Mouse (Mus musculus): ENCODE data around the gene Wdr38. TPM values are rescaled to one million over a fixed set of nuclear protein-coding genes. Genes with fewer than 3 reads are reported as not detected.
A peak's percentile ranks its signal among the peaks of the same experiment; 100 is the strongest.

Wdr38 gene
- polyA plus RNA-seq (2012; rRNA removed), result 0.13 TPM in 2 replicates

DNA sequence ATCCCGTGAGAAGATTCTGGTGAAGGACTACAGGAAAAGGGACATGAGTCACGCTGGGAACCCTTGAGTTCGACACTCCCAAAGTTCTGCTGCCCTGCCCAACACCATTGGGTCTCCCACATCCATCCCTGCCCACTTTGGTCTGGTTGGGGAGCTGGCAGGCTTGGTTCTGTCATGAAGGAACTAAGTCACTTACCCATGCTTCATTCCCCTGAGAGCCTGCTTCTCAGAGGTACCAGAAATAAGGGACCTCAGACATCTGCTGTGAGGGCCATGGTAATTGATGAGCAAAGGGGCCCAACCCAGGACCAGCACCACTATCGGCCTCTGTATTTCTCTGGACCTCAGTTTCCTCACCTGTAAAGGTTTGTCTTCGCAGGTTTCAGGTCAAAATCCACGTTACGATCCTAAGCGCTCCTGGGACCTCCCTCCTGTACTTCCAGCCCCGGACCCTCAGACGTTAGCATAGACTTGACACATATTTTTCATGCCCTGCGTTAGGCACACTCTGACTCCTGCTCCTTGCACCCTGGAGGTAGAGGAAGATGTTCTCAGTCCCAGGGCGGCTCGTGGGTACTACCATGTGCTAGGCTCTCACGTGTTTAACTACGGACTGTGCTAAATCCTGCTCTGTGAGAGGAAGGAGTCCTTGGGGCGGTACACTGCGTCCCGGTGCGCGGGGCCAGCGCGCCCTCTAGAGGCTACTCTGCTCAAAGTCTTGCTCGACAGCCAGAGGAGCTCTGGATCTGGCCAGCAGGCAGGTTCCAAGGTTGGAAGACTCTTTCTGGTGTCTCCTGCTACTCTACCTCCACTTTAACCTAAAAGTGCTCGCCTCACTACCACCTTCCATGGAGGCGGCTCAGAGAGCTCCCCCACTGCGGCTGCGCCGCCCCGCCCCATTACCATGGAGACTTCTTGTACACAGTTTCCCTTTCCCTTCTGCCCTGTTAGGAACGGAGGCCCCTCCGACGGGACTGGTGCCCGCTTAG lies at the start of gene Wdr38:
Gene Wdr38, plus strand, starts transcription at position 91 of the 989 bp plus-strand sequence.
- Histone ChIP-seq H3K27me3 (ENCODE audit: control insufficient read depth, insufficient read depth, low read length) (no peaks in the 10 kb centered on the region), H3K4me1 (ENCODE audit: control insufficient read depth, insufficient read depth, insufficient read length, low read length) (peaks cover 22% of the 10 kb centered on the region), H3K27ac (ENCODE audit: insufficient read depth, low read depth, low read length) (peak within 1 kb of the TSS; percentile 83), H3K4me3 (ENCODE audit: low read depth, low read length) (peak within 1 kb of the TSS; percentile 71), H3K36me3 (ENCODE audit: control insufficient read depth, insufficient read depth, low read length) (peaks cover 19% of the 10 kb centered on the region)
- TF ChIP-seq POLR2A (IDR thresholded peaks at IDR 0.05; ENCODE audit: low read depth, low read length), result no peak; the same call in 1 of the 2 replicates
- TF ChIP-seq CTCF (IDR thresholded peaks at IDR 0.05; ENCODE audit: extremely low read depth, insufficient read length, insufficient replicate concordance, low read depth, low read length), result peak; percentile 100
- WGBS, result 11% methylated on average over 33 of the region's 33 CpGs

- Histone ChIP-seq H3K27ac (ENCODE audit: insufficient read depth, low read depth, low read length) (no peak overlapping the region), H3K4me1 (ENCODE audit: control insufficient read depth, insufficient read depth, insufficient read length, low read length) (peaks cover 2% of the 10 kb centered on the region), H3K36me3 (ENCODE audit: control insufficient read depth, insufficient read depth, low read length) (no peaks in the 10 kb centered on the region), H3K4me3 (ENCODE audit: low read depth, low read length) (no peak overlapping the region), H3K27me3 (ENCODE audit: control insufficient read depth, insufficient read depth, low read length) (no peaks in the 10 kb centered on the region)
- WGBS, result 77% methylated on average over 7 of the region's 7 CpGs
- TF ChIP-seq CTCF (IDR thresholded peaks at IDR 0.05; ENCODE audit: extremely low read depth, insufficient read length, insufficient replicate concordance, low read depth, low read length), result no peak
- TF ChIP-seq POLR2A (IDR thresholded peaks at IDR 0.05; ENCODE audit: low read depth, low read length), result no peak
Measured at GRCm38 (mm10) chr2:38947566-38947965, 49.7 kb upstream of the Wdr38 start.

- H3K27ac ChIP-seq (ENCODE audit: insufficient read depth, low read depth, low read length), result no peak overlapping the region
- TF ChIP-seq CTCF (IDR thresholded peaks at IDR 0.05; ENCODE audit: extremely low read depth, insufficient read length, insufficient replicate concordance, low read depth, low read length) (no peak), POLR2A (IDR thresholded peaks at IDR 0.05; ENCODE audit: low read depth, low read length) (no peak)
- peaks cover 2% of the 10 kb centered on the region for H3K4me1 ChIP-seq (ENCODE audit: control insufficient read depth, insufficient read depth, insufficient read length, low read length)
- no peaks in the 10 kb centered on the region for H3K27me3 ChIP-seq (ENCODE audit: control insufficient read depth, insufficient read depth, low read length)
- no peaks in the 10 kb centered on the region for H3K36me3 ChIP-seq (ENCODE audit: control insufficient read depth, insufficient read depth, low read length)
- WGBS, result 13% methylated on average over 7 of the region's 7 CpGs
- no peak overlapping the region for H3K4me3 ChIP-seq (ENCODE audit: low read depth, low read length)
Measured at GRCm38 (mm10) chr2:38950281-38950719, 47.0 kb upstream of the Wdr38 start.

DNA sequence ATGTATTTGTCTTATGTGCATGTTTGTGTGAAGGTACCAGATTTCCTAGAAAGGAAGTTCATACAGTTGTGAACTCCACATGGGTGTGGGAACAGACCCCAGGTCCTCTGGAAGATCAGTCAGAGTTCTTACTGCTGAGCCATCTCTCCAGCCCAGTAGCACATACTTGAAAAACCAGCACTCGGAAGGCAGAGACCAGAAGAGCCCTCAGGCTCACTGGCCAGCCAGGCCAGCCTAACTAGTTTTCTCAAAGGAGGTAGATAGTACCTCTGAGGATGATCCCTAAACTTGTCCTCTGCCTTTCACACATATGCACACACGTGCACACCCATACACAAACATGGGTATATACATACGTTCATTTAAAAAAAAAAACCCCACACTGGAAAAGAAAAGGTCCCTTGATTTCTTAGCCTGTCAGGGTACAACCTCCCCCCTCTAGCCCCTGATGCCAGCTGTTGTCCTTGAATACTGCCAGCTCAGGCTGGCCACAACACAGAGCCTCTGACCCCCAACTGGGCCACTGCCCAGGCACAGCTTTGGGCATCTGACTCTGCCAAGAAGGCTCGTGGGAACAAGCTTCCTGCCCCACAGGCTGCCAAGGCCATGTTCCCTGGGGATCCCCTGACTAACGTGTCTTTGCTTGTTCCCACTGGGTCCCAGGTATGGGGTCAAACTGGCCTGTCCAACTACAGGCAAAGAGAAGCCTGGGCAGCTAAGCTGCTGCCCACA lies 44.0 kb upstream of the Wdr38 start:
- H3K36me3 ChIP-seq (ENCODE audit: control insufficient read depth, insufficient read depth, low read length), result no peaks in the 10 kb centered on the region
- peaks cover 2% of the 10 kb centered on the region for H3K4me1 ChIP-seq (ENCODE audit: control insufficient read depth, insufficient read depth, insufficient read length, low read length)
- no peaks in the 10 kb centered on the region for H3K27me3 ChIP-seq (ENCODE audit: control insufficient read depth, insufficient read depth, low read length)
- H3K27ac ChIP-seq (ENCODE audit: insufficient read depth, low read depth, low read length), result no peak overlapping the region
- no peak overlapping the region for H3K4me3 ChIP-seq (ENCODE audit: low read depth, low read length)
- WGBS, result 82% methylated on average over 5 of the region's 5 CpGs
- no peak for TF ChIP-seq CTCF (IDR thresholded peaks at IDR 0.05; ENCODE audit: extremely low read depth, insufficient read length, insufficient replicate concordance, low read depth, low read length)
- no peak for TF ChIP-seq POLR2A (IDR thresholded peaks at IDR 0.05; ENCODE audit: low read depth, low read length)

DNA sequence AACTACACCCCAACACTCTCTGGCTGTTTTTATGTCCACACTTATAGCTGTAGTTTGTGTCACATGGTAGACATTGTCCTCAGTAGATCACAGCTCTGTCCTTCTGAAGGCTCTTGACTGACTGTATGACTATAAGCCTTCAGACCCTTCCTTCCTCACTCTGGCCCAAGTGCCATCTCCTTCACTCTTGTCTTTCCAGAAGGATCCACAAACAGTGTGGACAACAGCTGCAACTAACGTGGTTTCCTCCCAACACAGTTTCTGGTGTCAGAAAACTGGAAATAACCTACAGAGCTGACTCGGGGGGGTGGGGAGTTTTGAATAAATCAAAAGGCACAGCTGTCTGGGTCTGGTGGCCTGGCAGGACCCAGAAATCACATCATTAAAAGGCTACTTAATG lies 41.2 kb upstream of the Wdr38 start:
- no peaks in the 10 kb centered on the region for H3K36me3 ChIP-seq (ENCODE audit: control insufficient read depth, insufficient read depth, low read length)
- no peaks in the 10 kb centered on the region; the same call in 1 of the 2 replicates for H3K4me1 ChIP-seq (ENCODE audit: control insufficient read depth, insufficient read depth, insufficient read length, low read length)
- H3K4me3 ChIP-seq (ENCODE audit: low read depth, low read length), result no peak overlapping the region
- no peak for TF ChIP-seq POLR2A (IDR thresholded peaks at IDR 0.05; ENCODE audit: low read depth, low read length)
- no peak for TF ChIP-seq CTCF (IDR thresholded peaks at IDR 0.05; ENCODE audit: extremely low read depth, insufficient read length, insufficient replicate concordance, low read depth, low read length)
- no peak overlapping the region for H3K27ac ChIP-seq (ENCODE audit: insufficient read depth, low read depth, low read length)
- WGBS, result 73% methylated on average over 2 of the region's 2 CpGs
- no peaks in the 10 kb centered on the region for H3K27me3 ChIP-seq (ENCODE audit: control insufficient read depth, insufficient read depth, low read length)

- WGBS, result 84% methylated on average over 5 of the region's 5 CpGs
- TF ChIP-seq POLR2A (IDR thresholded peaks at IDR 0.05; ENCODE audit: low read depth, low read length), result no peak
- no peak for TF ChIP-seq CTCF (IDR thresholded peaks at IDR 0.05; ENCODE audit: extremely low read depth, insufficient read length, insufficient replicate concordance, low read depth, low read length)
Measured at GRCm38 (mm10) chr2:38957671-38958223, 39.5 kb upstream of the Wdr38 start.

More at GRCm38 (mm10) chr2:38957671-38958223, 39.5 kb upstream of the Wdr38 start:
- Histone ChIP-seq H3K27me3 (ENCODE audit: control insufficient read depth, insufficient read depth, low read length) (no peaks in the 10 kb centered on the region), H3K4me1 (ENCODE audit: control insufficient read depth, insufficient read depth, insufficient read length, low read length) (no peaks in the 10 kb centered on the region), H3K36me3 (ENCODE audit: control insufficient read depth, insufficient read depth, low read length) (no peaks in the 10 kb centered on the region), H3K27ac (ENCODE audit: insufficient read depth, low read depth, low read length) (no peak overlapping the region), H3K4me3 (ENCODE audit: low read depth, low read length) (no peak overlapping the region)
